Mouse (Mus musculus) MEL-GATA-1-ER (cell line): Measurements from ENCODE around the gene Klrb1c.
"Not testable (repeated sequence)": the region's sequence is repeated elsewhere in the genome, so short reads cannot be mapped to it uniquely, and the experiment has no call there.

Source experiments
- DNase-seq: peaks from one replicate; pipeline ENCODE4 v3.0.0-alpha.2; 2012; ENCODE audit warnings: low read depth; ENCODE audit errors: extremely low read depth

Gene Klrb1c

DNA sequence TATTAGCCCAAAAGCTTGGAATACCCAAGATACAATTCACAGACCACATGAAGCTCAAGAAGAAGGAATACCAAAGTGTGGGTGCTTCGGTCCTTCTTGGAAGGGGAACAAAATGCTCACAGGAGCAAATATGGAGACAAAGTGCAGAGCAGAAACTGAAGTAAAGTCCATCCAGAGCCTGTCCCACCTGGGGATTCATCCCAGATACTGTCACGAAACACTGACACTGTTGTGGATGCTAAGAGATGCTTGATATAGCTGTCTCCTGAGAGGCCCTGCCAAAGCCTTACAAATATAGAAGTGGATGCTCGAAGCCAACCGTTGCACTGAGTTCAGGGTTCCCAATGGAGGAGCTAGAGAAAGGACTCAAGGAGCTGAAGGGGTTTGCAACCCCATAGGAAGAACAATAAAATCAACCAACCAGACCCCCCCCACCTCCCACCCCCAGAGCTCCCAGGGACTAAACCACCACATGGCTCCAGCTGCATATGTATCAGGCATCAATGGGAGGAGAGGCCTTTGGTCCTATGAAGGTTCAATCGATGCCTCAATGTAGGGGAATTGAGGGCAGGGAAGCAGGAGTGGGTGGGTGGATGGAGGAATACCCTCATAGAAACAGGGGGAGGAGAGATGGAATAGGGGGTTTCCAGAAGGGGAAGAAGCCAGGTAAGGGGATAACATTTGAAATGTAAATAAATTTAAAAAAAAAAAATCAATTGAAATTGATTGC lies 29.6 kb downstream of the Klrb1c start:
- DNase-seq = no peak

DNA sequence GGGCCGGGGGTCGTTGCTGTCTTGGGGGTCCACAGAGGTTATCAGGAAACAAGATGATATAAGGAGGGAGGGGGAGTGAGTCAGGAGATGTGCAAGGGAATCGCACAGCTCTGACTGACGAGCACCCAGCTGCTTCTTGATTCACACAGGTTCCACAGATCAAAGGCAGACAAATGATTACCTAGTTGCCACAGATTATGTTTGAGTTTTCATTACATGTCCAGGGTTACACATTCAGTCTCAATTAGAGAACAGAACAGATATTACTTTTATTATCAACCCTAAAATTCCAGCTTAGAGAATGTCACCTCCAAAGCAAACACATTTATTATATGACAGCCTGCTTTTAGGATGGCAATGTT lies 33.6 kb downstream of the Klrb1c start:
- DNase-seq = not testable (repeated sequence)

DNA sequence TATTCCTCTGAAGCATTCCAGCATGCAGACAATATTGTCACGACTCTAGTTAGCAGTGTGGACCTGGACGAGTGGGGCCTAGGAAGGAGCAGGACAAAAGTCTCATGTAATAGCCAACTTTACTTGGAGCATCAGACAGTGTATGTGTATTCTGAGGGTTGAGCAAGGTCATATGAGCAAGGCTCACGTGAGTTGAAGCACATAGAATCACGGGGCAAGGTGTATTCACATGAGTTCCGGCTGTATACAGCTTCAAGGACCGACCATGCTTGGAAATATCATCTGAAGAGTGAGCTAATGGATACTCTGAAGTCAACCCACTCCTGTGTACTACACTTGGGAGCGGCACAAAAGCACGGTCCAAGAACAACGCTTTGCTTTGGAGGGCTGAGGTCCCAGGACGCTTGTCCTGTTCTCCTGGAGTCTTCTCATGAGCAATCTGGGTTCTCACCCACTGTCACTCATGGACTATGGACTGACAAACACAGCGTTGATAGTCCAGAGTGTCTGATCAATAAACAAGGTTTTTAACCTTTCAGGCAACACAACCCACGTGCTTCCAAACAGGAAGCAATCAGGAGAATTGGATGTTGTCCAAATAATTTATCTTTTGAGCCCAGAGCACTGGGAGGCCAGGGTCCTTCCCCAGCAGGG lies 34.1 kb downstream of the Klrb1c start:
- DNase-seq = not testable (repeated sequence)

DNA sequence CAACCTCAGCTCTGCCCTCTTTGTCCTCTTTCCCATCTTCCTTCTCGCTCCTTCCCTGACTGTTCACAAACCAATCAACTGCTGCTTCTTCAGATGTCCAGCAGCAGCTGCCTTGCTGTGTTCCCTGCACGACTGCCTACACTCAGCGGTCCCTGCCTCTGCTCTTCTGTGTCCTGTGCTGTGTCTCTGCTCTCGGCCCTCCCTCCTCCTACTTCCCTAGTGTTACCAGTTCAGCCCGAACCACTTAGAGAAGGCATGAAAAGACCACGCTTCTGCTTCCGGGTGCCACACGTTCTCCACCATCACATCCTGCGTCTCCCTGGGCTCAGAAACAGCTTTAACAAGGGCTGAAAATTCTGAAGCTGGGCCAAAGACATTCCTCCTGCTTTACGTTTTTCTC lies 34.8 kb downstream of the Klrb1c start:
- DNase-seq = not testable (repeated sequence)

DNA sequence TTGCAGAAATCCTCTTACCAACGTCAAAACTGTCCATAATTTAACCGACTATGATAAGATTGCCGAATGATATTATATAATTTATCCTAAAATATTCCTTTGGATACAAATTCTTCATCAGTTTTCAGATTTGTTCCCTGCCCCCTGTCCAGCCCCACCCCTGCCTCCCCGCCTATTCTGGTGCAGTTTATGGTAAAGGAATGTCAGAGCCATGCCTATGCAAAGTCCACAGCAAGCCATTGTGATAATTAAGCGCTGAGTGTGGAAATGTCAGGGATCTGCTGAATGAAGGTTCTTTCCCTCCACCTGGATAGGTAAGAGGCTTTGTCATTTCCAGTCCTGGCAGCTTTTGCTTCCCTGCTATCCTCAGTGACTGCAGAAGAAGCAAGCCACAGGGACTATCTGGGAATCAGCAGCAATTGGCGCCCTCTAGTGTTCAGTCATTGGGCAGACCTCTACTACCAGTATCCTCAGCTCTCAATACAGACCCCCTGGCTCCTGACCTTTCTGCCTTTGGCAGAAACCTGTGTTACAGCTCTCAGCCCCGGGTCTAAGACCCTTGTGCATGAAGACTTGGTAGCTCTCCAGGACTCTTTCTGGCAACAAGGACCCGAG lies 35.3 kb downstream of the Klrb1c start:
- DNase-seq = not testable (repeated sequence)

DNA sequence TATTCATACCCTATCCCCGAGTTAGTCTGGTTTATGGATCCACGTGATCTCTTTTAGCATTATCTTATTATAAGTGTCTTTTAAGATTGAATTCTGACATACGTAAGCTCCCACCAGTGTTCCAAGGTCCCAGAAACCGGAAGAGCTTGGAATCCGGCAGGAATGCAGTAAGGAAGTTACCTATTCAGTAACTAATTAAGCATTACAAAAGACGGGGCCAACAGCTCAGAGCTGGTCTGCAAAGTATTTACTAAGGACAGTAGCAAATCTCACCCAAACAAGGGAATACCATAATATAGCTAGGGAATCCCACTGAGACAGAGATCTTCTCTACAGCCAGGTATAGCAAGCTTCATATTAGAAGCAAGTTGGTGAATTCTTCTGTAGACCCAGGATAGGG lies 42.0 kb downstream of the Klrb1c start:
- DNase-seq = not testable (repeated sequence)

DNA sequence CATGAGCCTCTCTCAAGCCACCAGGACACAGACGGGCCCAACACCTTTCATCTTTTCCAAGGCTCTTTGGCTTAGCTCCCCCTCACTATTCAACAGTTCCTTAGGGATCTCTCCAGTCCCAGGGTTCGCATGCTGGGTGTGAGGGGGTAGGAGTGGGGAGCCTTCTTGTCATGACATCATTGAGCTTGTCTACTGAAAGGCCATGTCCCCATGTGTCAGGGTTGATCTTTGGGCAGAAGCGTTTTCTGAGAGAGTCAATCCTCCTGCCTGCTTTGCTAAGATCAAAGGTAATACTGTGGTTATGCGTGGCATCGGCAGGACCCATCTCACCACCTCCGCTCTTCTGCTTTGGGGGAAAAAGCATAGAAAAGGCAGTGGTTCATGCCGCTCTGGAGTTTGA lies 51.6 kb downstream of the Klrb1c start:
- DNase-seq = no peak

DNA sequence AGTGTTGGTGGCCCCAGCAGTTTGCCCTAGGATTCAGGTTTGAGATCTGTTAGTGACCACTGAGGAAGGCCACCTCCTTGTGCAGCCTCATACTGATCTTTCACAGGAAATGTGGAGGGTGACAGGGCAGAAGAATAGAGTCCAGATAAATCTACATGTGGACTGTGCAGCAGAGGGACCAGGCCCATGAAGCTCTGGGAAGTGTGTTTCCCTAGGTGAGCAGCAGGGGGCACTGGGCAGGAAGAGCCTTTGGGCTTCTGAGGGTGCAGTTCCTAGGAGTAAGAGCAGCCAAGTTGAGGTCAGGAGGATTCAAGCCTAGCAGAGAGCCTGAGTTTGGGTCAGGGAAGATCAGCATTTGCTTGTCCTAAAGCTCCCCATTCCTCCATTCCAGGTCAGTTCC lies 52.9 kb downstream of the Klrb1c start:
- no peak for DNase-seq

DNA sequence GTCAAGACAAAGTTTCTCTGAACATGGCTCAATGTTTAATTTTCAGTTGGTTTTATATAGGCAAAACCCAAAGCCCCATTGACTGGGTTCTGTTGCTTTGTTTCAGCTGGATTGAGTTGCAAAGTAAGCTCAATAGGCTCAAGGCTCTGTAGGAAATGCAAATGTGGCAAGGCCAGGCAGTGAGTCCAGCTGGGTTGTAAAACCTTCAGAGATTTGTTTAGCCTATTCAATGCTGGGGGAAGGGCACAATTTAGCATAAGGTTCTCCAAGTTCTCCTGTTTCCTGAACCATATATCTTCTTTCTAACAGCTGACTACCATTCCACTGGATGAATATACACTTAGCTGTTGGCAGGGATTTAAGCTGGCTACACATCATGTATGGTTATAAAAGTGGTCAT lies 54.1 kb downstream of the Klrb1c start:
- no peak for DNase-seq

DNA sequence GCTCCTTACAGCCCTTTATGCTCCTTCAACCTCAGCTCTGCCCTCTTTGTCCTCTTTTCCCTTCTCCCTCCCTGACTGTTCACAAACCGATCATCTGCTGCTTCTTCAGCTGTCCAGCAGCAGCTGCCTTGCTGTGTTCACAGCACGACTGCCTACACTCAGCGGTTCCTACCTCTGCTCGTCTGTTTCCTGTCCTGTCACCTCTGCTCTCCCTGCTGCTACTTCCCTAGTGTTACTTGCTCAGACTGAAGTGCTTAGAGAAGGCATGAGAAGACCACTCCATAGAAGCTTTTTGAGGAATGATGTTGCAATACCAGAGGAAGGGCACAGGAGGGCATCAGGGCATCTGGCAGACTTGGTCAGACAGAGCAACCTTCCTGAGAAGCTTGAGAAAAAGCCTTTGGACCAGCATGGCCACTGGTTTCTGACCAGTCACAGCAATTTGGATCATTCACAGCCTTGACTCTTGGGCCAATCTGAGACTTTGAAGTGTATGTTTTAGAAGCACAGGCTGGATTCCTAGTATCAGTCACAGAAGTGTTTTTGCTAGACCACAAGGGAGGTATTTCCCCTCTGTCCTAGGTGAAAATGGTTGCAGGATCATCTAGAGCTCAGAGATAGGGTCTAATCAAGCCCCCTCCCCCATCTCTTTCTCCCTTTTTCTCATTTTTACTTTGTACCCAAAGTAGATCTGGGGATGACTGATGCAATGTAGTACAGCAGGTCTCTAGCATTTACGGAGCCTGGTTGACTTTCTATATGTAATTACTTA lies 54.9 kb downstream of the Klrb1c start:
- no peak for DNase-seq

DNA sequence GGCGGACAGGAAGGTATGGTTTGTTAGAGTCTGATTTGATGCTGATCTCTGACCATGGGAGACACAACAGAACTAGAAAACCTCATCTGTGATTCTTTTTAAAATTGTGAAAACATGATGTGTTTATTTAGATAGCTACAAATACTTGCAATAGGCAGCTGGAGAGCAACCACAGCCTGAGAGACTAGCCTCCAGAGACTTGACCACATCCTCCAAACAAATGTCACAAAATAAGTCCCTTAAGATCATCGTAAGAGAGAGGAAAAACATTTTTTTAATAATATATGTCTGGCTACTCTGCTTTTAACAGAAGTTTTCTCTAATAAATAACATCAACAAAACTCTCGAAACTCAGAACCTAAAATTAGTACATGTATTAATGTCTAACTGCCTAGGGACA lies 57.0 kb downstream of the Klrb1c start:
- no peak for DNase-seq
